Mouse (Mus musculus): Measurements from ENCODE around the gene Dcaf4.

The Dcaf4 gene

GRCm38 (mm10) chr12:83496336-83496735 is 23.9 kb upstream of the Dcaf4 start:
- no peak for DNase-seq (ENCODE audit: low spot score)

GRCm38 (mm10) chr12:83496736-83497135 is 23.5 kb upstream of the Dcaf4 start:
- no peak for DNase-seq (ENCODE audit: low spot score)

- no peak for DNase-seq (ENCODE audit: low spot score)
Measured at GRCm38 (mm10) chr12:83497959-83498358, 22.3 kb upstream of the Dcaf4 start.

- DNase-seq (ENCODE audit: low spot score), result no peak
Measured at GRCm38 (mm10) chr12:83499256-83499655, 21.0 kb upstream of the Dcaf4 start.

- no peak for DNase-seq (ENCODE audit: low spot score)
Measured at GRCm38 (mm10) chr12:83502190-83502589, 18.1 kb upstream of the Dcaf4 start.

GRCm38 (mm10) chr12:83506543-83506942 is 13.7 kb upstream of the Dcaf4 start:
- no peak for DNase-seq (ENCODE audit: low spot score)

GRCm38 (mm10) chr12:83510586-83510985 is 9.7 kb upstream of the Dcaf4 start:
- DNase-seq (ENCODE audit: low spot score), result no peak

GRCm38 (mm10) chr12:83512783-83513182 is 7.5 kb upstream of the Dcaf4 start:
- DNase-seq (ENCODE audit: low spot score), result no peak

GRCm38 (mm10) chr12:83513185-83513584 is 7.1 kb upstream of the Dcaf4 start:
- DNase-seq (ENCODE audit: low spot score), result peak; percentile 60

- no peak for DNase-seq (ENCODE audit: low spot score)
Measured at GRCm38 (mm10) chr12:83514216-83514615, 6.0 kb upstream of the Dcaf4 start.

- no peak for DNase-seq (ENCODE audit: low spot score)
Measured at GRCm38 (mm10) chr12:83517580-83517979, 2.7 kb upstream of the Dcaf4 start.

- DNase-seq (ENCODE audit: low spot score), result no peak
Measured at GRCm38 (mm10) chr12:83521083-83521482, 817 bp downstream of the Dcaf4 start.

- DNase-seq (ENCODE audit: low spot score), result no peak
Measured at GRCm38 (mm10) chr12:83523056-83523455, 2.8 kb downstream of the Dcaf4 start.

GRCm38 (mm10) chr12:83523892-83524291 is 3.6 kb downstream of the Dcaf4 start:
- no peak for DNase-seq (ENCODE audit: low spot score)

GRCm38 (mm10) chr12:83524329-83524728 is 4.1 kb downstream of the Dcaf4 start:
- no peak for DNase-seq (ENCODE audit: low spot score)

GRCm38 (mm10) chr12:83525822-83526544 is 5.7 kb downstream of the Dcaf4 start:
- DNase-seq (ENCODE audit: low spot score), result no peak

- DNase-seq (ENCODE audit: low spot score), result no peak
Measured at GRCm38 (mm10) chr12:83527816-83528215, 7.5 kb downstream of the Dcaf4 start.

- DNase-seq (ENCODE audit: low spot score), result no peak
Measured at GRCm38 (mm10) chr12:83528665-83529064, 8.4 kb downstream of the Dcaf4 start.

GRCm38 (mm10) chr12:83531992-83532391 is 11.7 kb downstream of the Dcaf4 start:
- no peak for DNase-seq (ENCODE audit: low spot score)

GRCm38 (mm10) chr12:83532966-83533365 is 12.7 kb downstream of the Dcaf4 start:
- DNase-seq (ENCODE audit: low spot score), result no peak

- no peak for DNase-seq (ENCODE audit: low spot score)
Measured at GRCm38 (mm10) chr12:83534190-83534589, 13.9 kb downstream of the Dcaf4 start.

GRCm38 (mm10) chr12:83535428-83535827 is 15.2 kb downstream of the Dcaf4 start:
- no peak for DNase-seq (ENCODE audit: low spot score)

GRCm38 (mm10) chr12:83536039-83536438 is 15.8 kb downstream of the Dcaf4 start:
- no peak for DNase-seq (ENCODE audit: low spot score)

- no peak for DNase-seq (ENCODE audit: low spot score)
Measured at GRCm38 (mm10) chr12:83543997-83544396, 23.7 kb downstream of the Dcaf4 start.
